Mouse (Mus musculus) monocyte, adult 5-6 weeks (primary cell): Measurements from ENCODE around the gene Dio1. TPM values are rescaled to one million over a fixed set of nuclear protein-coding genes. Genes with fewer than 3 reads are reported as not detected.

ENCODE experiments used
- ATAC-seq: fragments of 153-309, 156-312 bp; replicated peaks from 2 replicates; pipeline ENCODE4 v1.8.0; 2017; ENCODE audit warnings: mild to moderate bottlenecking; ENCODE audit not compliant: low TSS enrichment, insufficient number of reproducible peaks, severe bottlenecking, poor library complexity, low FRiP score
- total RNA-seq: library from RNA; stranded (forward); fragments of 200-1000, 200-491, 200-594 nt; gene quantifications from 3 replicates; pipeline ENCODE4 v1.2.3, GENCODE M21; 2017

Dio1 gene
- total RNA-seq, 1 experiment from 2014 or later = not detected

DNA sequence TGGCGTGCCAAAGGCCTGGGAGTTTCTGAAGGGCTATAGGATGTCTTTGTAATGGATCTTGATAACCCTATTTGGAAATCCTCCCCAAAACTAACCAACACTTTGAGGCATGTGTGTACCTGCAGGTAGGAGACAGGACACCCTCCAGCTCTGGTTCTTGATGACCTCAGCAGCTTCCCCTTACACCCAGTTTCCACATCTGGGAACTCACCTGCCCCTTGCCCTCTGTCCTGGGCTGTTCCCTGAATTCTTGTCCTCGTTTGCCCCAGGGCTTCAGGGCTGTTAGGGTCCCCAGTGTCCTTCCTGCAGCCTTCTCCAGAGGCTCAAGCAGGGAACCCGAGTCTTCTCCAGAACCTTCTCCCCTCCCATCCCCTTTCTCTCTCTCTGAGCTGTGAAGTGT is 3.4 kb downstream of the Dio1 start:
- no peak for ATAC-seq

DNA sequence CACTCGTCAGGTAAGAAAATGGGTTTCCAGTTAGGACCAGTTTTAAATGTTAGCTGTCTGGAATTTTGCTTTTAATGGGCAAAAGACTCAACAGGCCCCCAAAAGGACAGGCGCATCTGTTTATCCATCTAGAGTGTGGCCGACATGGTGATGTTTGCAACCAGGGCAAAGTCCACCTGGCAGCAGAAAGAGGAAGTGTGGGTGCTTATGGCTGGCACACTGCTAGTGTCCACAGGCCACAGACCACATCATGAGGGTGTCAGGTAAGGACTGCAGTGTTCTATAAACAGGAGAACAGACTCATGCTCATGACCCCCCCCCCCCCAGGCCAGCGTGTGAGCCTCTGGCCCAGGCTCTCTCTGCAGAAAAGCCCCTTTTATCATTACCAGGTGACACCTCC is 4.1 kb downstream of the Dio1 start:
- no peak for ATAC-seq

DNA sequence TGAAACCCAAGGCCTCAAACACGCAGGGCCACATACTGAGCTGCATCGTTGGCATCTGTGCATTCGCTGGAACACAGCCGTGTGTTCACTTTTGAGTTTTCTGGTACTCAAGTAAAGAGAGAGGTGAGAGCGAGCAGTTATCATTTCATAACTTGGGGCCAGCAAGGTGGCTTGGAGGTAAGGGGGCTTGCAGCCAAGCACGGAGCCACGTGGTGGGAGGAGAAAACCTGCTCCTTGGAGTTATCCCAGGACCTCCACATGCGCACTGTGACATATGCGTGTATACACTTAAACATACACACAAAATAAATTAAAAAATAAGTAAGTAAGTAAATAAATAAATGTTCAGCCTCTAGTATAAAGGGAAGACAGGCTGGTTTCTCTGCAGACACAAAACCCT is 4.7 kb downstream of the Dio1 start:
- ATAC-seq = no peak

DNA sequence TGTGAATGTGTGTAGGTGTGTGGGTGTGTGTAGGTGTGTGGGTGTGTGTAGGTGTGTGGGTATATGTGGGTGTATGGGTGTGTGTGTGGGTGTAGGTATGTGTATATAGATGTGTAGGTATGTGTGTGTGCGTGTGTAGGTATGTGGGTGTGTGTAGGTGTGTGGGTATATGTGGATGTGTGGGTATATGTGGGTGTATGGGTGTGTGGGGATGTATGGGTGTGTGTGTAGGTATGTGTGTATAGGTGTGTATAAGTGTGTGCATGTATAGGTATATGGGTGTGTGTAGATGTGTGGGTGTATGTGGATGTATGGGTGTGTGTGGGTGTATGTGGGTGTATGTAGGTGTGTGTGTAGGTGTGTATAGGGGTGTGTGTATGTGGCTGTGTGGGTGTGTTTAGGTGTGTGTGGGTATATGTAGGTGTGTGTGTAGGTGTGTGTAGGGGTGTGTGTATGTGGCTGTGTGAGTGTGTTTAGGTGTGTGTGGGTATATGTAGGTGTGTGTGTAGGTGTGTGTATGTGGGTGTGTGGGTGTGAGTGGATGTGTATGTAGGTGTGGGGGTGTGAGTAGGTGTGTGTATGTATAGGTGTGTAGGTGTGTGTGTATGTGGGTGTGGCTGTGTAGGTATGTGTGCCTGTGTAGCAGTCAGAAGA is 5.9 kb downstream of the Dio1 start:
- no peak for ATAC-seq

DNA sequence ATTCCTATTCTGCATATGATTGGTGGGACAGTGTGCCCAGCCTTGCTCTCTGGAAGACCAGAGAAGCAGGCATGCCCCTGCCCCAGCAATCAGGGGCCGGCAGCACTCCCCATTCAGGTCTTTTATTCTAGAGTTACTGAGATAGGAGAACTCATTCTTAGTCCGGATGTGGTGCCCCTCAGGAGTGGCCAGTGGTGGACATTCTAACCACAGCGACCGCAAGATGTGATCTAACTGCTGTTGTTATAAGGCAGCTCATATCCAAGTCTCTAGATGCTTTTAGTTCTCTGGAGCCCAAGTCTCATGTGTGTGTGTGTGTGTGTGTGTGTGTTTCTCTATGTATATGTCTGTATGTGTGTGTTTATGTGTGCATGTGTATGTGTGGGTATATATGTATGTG is 6.6 kb downstream of the Dio1 start:
- 0 out of 2 replicates have a peak, but pooled peaks have one; percentile 40 for ATAC-seq

DNA sequence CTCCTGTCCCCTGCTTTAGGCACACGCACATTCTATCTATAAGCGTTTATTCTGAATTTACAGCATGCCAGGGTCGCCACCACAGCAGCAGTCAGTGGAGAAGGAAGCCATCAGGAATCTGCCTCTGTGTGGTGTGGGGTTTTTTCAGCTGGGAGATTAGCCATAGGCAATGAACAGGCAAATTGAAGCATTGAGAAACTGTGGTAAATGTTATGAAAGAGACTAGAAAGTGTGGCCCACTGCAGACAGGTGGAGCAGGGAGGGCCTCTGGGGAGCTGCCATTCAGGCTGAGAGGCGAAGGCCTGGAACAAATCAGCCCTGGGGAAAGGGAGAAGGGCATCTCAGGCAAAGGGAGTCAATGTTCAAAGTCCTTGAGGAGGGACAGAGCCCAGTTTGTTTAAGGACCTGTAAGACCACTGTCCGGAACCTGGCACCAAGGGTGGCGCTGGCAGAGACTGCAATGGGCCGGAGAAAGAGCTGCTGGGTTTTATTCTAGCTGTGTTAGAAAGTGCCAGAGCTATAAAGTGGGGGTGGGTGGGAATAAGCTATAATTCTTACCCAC is 7.1 kb downstream of the Dio1 start:
- no peak for ATAC-seq

DNA sequence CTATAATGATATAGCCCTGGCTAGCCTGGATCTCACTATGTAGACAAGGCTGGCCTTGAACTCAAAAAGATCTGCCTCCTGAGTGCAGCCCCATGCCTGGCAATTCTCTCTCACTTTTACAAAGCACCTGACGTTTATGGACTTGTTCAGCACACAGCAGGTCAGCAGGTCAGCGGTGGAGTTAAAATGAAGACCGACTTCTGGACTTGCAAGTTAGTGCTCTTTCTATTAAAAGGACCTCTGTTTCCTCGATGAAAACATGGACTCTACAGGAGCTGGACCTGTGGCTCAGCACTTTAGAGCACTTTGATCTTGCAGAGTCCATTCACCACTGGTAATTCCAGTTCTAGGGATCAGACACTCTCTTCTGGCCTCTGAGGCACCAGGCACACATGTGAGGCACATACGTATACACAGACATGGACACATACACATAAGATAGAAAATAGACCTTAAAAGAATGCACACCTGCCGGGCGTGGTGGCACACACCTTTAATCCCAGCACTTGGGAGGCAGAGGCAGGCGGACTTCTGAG is 8.8 kb downstream of the Dio1 start:
- ATAC-seq = no peak

DNA sequence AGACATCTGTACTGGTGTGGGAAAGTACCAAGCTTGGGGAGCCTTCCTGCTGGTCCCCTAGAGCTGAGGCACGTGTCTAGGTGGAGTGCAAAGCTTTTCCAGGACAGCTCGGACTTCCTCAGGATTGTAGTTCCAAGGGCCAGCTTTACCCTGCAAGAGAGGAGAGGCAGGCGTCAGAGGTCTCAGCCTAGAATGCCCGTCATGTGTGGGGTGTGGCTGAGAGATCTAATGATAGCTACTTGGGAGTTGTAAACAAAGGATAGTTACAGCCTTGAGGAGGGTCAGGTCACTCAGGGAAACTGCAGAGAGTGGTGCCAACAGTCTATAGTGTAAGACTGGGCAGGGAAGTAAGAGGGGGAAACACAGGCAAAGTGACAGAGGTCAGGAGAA is 14.7 kb downstream of the Dio1 start:
- no peak for ATAC-seq

DNA sequence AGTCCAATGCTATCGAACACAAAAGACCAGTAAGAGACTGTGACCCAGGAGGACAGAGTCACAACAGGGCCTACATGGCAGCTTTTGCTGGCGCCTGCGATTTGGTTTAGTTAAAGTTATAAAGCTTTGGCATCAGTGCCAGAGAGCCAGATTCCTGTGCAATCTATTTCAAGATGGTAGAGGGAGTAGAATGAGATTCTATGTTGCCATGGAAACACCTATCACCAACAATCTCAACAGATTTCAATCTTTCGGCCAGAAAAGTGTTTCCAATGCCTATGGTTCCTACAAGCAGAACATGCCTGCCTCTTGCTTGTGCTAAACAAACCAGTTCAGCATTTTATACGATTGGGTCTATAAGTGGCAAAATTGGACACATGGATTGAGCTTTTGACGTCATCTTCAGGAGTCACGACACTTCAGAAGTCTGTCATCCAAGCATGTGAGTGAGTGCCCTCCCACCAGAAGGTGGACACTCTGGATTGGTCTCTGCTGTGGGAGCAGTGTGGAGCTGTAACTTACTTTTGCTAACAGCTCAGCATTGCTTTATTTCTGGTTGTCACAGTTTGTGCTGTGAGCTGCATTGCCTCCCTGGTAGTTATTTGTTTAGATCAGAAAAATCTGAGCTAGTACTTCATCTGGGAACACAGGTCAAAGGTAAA is 15.2 kb downstream of the Dio1 start:
- ATAC-seq = no peak

DNA sequence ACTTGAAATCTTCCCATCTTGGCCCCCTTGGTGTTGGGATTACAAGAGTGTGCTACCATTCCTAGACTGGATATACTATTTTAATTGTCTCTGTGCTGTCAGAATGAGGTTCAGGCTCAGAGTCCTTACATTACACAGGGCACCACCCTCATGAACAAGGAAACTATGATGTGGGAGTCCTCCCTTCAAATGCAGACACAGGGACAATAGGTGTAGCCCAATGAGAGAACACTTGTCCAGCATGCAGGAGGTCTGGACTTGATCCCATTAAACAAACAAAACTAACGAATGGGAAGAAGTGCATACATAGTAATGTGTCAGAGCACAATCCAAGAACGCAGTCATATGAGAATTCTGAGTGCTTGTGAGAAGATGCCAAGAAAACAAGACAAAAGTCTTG is 19.5 kb downstream of the Dio1 start:
- no peak for ATAC-seq

DNA sequence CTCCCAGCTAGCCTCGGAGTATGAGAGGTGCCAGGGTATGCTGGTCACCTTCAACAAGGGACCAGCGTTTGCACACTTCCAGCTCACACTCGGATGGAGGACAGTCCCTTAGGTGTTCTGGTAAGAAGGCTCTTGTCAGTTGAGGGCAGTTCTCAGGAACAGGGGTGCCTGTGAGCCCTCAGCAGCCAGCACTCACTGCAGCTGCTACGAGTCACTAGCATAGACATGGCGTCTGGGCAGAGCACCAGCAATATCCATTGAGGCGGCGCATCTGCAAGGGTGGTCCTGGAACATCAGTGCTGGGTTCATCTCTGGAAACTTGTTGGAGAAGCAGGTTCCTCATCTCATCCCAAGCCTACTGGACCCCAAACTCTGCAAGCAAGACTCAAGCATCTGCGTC is 20.6 kb downstream of the Dio1 start:
- no peak for ATAC-seq

DNA sequence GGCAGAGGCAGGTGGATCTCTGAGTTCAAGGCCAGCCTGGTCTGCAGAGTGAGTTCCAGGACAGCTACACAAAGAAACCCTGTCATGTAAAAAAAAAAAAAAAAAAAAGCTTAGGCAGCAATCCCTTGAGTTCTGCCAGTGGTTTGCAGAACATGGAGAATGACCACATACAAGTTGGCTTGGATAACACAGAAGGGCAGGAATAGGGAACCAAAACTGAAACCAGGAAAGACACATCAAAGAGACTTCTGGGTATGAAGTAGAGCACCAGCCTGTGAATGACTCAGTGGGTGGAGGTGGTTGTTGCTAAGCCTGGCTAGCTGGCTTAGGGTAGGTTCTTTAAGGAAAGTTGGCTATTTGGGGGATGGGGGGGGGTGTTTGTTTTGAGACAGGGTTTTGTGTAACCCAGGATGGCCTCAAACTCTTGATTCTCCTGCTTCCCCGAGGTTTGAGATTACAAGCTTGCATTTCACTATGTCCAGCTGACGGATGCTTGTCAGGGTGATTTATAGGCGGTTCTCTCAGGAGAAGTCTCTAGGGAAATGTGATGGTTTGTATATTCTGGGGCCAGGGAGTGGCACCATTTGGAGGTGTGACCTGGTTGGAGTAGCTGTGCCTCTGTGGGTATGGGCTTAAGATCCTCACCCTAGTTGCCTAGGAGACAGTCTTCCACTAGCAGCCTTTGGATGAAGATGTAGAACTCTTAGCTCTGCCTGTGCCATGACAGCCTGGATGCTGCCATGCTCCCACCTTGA is 21.3 kb downstream of the Dio1 start:
- peak; percentile 96 for ATAC-seq

DNA sequence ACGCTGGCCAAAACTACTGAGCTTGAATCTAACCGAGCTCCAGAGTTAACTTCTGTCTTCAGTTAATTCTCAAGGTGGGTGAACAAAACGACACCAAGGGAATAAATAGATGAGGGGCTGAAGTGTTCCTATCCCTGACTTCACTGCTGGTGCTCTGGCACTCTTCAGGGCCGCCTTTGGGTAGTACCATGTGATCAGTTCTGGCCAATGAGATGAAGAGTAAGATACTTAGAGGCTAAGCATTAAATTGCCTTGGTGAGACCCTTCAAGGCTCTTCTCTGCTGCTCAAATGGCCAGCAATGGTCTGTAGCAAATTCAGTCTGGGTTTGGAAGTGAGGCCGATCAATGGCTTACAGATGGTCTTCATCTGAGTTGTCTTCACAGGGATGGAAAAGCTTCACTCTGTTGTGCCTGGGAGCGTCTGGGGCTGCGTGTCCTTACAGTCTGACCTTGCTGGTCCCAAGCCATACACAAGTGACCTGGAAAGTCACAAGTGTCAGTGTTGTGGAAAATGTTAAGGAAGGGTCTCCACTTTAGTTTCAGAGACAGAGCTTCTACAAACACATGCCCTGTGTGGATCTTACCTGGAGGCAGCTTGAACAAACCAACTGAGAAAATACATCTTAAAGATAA is 26.0 kb downstream of the Dio1 start:
- ATAC-seq = no peak

DNA sequence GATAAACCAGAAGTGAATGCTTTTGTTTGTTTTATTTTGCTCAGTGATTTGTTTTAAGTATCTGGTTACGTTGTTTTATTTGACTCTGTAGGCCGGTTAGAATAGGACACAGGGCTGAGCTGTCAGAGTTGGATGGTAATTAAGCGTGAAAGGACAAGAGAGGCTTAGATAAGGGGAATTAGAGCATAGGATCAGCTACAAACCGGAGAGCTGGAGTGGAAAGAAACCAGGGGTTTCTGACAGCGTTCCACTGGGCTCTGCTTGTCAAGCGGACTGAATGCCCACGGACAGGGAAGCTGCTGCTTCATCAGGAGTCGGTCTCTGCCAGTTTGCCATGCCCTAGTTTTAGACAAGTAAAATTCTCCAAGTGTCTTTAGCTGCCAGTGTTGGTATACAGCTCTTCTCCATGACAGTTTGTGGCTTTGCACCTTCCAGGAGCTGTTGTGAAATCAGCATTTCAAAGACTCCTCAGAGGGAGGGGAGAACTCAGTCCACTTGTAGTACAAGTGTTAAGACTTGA is 28.7 kb downstream of the Dio1 start:
- ATAC-seq = no peak

DNA sequence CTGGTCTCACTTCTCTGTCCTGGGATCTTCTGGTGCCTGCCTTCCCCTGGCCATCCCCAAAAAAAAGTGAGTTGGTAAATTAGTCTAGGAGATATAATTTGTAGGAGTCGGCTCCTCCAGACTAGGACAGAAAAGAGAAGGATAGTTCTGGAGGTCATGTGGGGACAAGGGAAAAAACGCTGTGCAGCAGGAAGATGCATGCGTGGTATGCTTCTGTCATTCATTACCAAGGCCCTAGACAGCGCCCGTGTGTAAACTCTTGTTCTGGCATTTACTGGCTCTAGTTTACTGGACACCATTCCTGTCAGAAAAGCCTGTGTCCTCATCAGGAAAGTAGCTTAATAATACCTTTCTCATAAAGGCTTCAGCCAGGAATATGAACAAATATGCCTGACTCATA is 32.5 kb downstream of the Dio1 start:
- ATAC-seq = no peak

DNA sequence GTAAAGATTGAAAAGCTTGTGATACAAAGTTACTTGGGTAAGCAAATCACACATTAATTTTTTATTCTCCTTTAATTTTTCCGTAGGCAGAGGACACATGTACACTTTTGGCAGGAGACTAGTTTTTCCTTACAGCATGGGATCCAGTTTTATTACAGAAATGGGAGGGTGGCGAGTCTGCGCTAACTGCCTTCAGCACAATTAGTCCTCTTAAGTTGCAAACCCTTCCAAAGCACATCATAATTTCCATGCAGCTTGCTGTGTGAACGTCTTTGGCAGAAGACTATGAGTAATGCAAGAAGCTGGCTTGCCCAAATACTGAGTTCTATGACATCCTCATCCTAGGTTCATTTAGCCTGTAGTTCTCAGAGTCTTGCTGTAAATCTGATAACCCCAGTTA is 33.3 kb downstream of the Dio1 start:
- no peak for ATAC-seq

DNA sequence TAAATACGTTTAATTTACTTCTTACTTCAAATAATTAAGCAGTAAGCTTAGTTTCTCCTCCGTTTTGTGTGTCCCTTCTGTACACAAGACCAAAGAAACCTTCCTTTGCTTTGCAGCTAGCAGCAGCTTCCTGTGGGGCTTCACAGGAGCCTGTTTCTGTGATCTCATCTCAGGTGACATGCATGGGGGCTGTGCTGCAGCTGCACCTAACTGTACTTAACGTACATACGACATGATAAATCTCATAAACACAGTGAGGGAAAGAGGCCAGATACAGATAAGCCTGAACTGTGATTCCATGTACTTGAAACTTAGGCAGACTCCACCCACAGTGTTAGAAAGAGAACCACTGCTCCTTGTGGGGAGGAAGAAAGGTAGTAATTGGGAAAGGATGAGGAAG is 47.0 kb downstream of the Dio1 start:
- no peak for ATAC-seq

DNA sequence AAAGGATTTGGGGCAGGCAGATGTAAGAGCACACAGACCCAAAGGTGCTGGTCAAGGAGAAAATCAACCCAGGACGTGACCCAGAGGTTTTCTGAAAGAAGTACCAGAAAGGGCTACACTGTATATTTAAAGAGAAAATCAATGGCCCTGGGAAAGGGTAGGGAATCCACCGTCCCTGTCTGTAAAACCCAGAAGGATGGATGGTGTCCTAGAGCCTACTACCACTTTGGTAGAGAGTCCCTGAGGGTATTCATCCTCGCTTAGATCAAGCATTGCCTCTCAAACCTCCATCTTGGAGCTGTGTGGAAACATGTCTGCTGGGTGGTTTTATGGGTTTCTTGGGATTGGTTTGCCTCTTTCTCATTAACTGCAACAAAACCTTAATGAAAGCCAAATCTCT is 52.6 kb downstream of the Dio1 start:
- ATAC-seq = no peak
